Mouse (Mus musculus) heart, adult 2 months (tissue): ENCODE data around the gene Luc7l3. TPM values are rescaled to one million over a fixed set of nuclear protein-coding genes. Genes with fewer than 3 reads are reported as not detected.

ENCODE experiments used
- DNase-seq, 2 experiments: peaks; one replicate each; pipeline ENCODE4 v3.0.0; 2021
- H3K27ac ChIP-seq: fragments of 200-600 bp; 2 replicates; pipeline ENCODE4 v1.8.1; 2022
- H3K27me3 ChIP-seq: fragments of 200-500 bp; 2 replicates; pipeline ENCODE4 v1.6.1; 2012; ENCODE audit warnings: mild to moderate bottlenecking, low read length, inconsistent platforms, mixed read lengths; ENCODE audit not compliant: control insufficient read depth, insufficient read depth
- H3K36me3 ChIP-seq: fragments of 200-500 bp; 2 replicates; pipeline ENCODE4 v1.6.1; 2012; ENCODE audit warnings: low read length, inconsistent platforms; ENCODE audit not compliant: control insufficient read depth, insufficient read depth
- H3K4me1 ChIP-seq: fragments of 200-500 bp; 2 replicates; pipeline ENCODE4 v1.6.1; 2011; ENCODE audit warnings: low read length; ENCODE audit not compliant: control insufficient read depth, insufficient read depth
- H3K4me3 ChIP-seq: fragments of 200-600 bp; 2 replicates; pipeline ENCODE4 v1.8.1; 2022
- H3K79me2 ChIP-seq: fragments of 200-500 bp; replicated peaks from 2 replicates; pipeline ENCODE4 v1.6.1; 2012; ENCODE audit warnings: mild to moderate bottlenecking, inconsistent platforms, low read length, moderate library complexity, mixed read lengths; ENCODE audit not compliant: control insufficient read depth, insufficient read depth
- H3K9ac ChIP-seq: fragments of 200-500 bp; 2 replicates; pipeline ENCODE4 v1.6.1; 2012; ENCODE audit warnings: low read depth, mild to moderate bottlenecking, control low read depth, inconsistent platforms, low read length, mixed read lengths
- CTCF ChIP-seq: fragments of 200-600 bp; IDR thresholded peaks from 2 replicates; pipeline ENCODE4 v1.8.1; 2022; ENCODE audit warnings: antibody characterized with exemption, mild to moderate bottlenecking, moderate library complexity
- EP300 ChIP-seq: fragments of 200-500 bp; IDR thresholded peaks from 2 replicates; pipeline ENCODE4 v1.6.1; 2011; ENCODE audit warnings: low read depth, low read length, control low read depth; ENCODE audit not compliant: insufficient read depth
- POLR2A ChIP-seq: fragments of 200-500 bp; IDR thresholded peaks from 2 replicates; pipeline ENCODE4 v1.6.1; 2011; ENCODE audit warnings: mild to moderate bottlenecking, low read depth, low read length, control low read depth; ENCODE audit not compliant: insufficient read depth
- WGBS: fragments of 180-500 bp; shearing (Covaris S2); methylation state at CpG from one replicate; pipeline ENCODE4 v1.1.7; 2018; 5-methylcytosine and 5-hydroxymethylcytosine counted together
- intact Hi-C: fragments of 180-260 bp; cut with DNase I; formaldehyde crosslinking; loops from one replicate; pipeline ENCODE4 v1.15.1; 2025
- polyA plus RNA-seq: library from polyadenylated mRNA; depleted of rRNA; stranded (reverse); fragments of >200 nt; gene quantifications from 2 replicates; pipeline ENCODE4 v1.2.3, GENCODE M21; 2012
- total RNA-seq, 2 experiments: library from RNA; stranded (reverse); gene quantifications; 2 replicates each; pipeline ENCODE4 v1.2.3; 2021

Luc7l3 gene
- total and polyA plus RNA-seq, 3 experiments = 8.1 to 36.0 (median 32.1) TPM

GRCm38 (mm10) chr11:94361166-94361870, 39.5 kb upstream of the Luc7l3 start:
- intact Hi-C loops = no loop called here
- WGBS = 89% methylated on average over 14 of the region's 14 CpGs
- no peak for TF ChIP-seq EP300
- TF ChIP-seq POLR2A = no peak
- TF ChIP-seq CTCF = no peak

GRCm38 (mm10) chr11:94359168-94359567, 37.4 kb upstream of the Luc7l3 start:
- no peak overlapping the region for H3K27ac ChIP-seq
- no peaks in the 10 kb centered on the region for H3K36me3 ChIP-seq
- 87% methylated on average over 12 of the region's 12 CpGs for WGBS
- no peak overlapping the region for H3K4me3 ChIP-seq
- TF ChIP-seq EP300 (no peak), CTCF (no peak), POLR2A (no peak)
- H3K9ac ChIP-seq = no peak overlapping the region
- DNase-seq = no peak
- intact Hi-C loops = no loop called here
- no peaks in the 10 kb centered on the region for H3K4me1 ChIP-seq
- H3K79me2 ChIP-seq = no peaks in the 10 kb centered on the region
- H3K27me3 ChIP-seq = no peaks in the 10 kb centered on the region; the same call in 1 of the 2 replicates

More at GRCm38 (mm10) chr11:94361166-94361870, 39.5 kb upstream of the Luc7l3 start:
- H3K27me3 ChIP-seq = no peaks in the 10 kb centered on the region
- H3K9ac ChIP-seq = no peak overlapping the region
- no peaks in the 10 kb centered on the region for H3K36me3 ChIP-seq
- no peak overlapping the region for H3K27ac ChIP-seq
- H3K4me3 ChIP-seq = no peak overlapping the region
- H3K79me2 ChIP-seq = no peaks in the 10 kb centered on the region
- H3K4me1 ChIP-seq = no peaks in the 10 kb centered on the region
- no peak for DNase-seq

GRCm38 (mm10) chr11:94355521-94356217, 33.9 kb upstream of the Luc7l3 start:
- Histone ChIP-seq H3K4me1 (no peaks in the 10 kb centered on the region), H3K27ac (no peak overlapping the region), H3K9ac (no peak overlapping the region), H3K36me3 (no peaks in the 10 kb centered on the region), H3K27me3 (no peaks in the 10 kb centered on the region; the same call in 1 of the 2 replicates), H3K79me2 (no peaks in the 10 kb centered on the region), H3K4me3 (no peak overlapping the region)
- TF ChIP-seq POLR2A (no peak), EP300 (no peak), CTCF (no peak)
- no peak for DNase-seq
- WGBS = 84% methylated on average over 9 of the region's 9 CpGs
- intact Hi-C loops = no loop called here

GRCm38 (mm10) chr11:94351094-94351493, 29.3 kb upstream of the Luc7l3 start:
- no peak for TF ChIP-seq CTCF
- TF ChIP-seq POLR2A = no peak
- no peak for TF ChIP-seq EP300
- Histone ChIP-seq H3K4me1 (no peaks in the 10 kb centered on the region), H3K4me3 (no peak overlapping the region), H3K79me2 (no peaks in the 10 kb centered on the region), H3K27ac (no peak overlapping the region), H3K36me3 (no peaks in the 10 kb centered on the region), H3K9ac (no peak overlapping the region), H3K27me3 (no peaks in the 10 kb centered on the region; the same call in 1 of the 2 replicates)
- DNase-seq = no peak
- intact Hi-C loops = no loop called here
- 33% methylated on average over 3 of the region's 3 CpGs for WGBS

- WGBS = 32% methylated on average over 1 of the region's 1 CpGs
- Histone ChIP-seq H3K27ac (no peak overlapping the region), H3K4me3 (no peak overlapping the region), H3K9ac (no peak overlapping the region), H3K4me1 (no peaks in the 10 kb centered on the region), H3K27me3 (no peaks in the 10 kb centered on the region; the same call in 1 of the 2 replicates), H3K79me2 (no peaks in the 10 kb centered on the region), H3K36me3 (no peaks in the 10 kb centered on the region)
- DNase-seq = no peak
- intact Hi-C loops = no loop called here
- TF ChIP-seq EP300 (no peak), POLR2A (no peak), CTCF (no peak)
Observed at GRCm38 (mm10) chr11:94350337-94350736, 28.5 kb upstream of the Luc7l3 start.

GRCm38 (mm10) chr11:94349839-94350238, 28.1 kb upstream of the Luc7l3 start:
- no peak for DNase-seq
- intact Hi-C loops = no loop called here
- TF ChIP-seq CTCF (0 out of 2 replicates have a peak, but pooled peaks have one; percentile 9), POLR2A (no peak)
- Histone ChIP-seq H3K27ac (no peak overlapping the region), H3K9ac (no peak overlapping the region), H3K4me3 (no peak overlapping the region), H3K79me2 (no peaks in the 10 kb centered on the region), H3K36me3 (no peaks in the 10 kb centered on the region), H3K27me3 (no peaks in the 10 kb centered on the region; the same call in 1 of the 2 replicates), H3K4me1 (no peaks in the 10 kb centered on the region)
- WGBS = 73% methylated on average over 2 of the region's 2 CpGs
